Comparison of ENCODE assay signal across 27 mouse cellular contexts in genomic region chr15:97598270-97598669, GRCm38 (mm10).
DNase-seq lines count a peak whose midpoint lies in the region; ATAC-seq and TF ChIP-seq lines count a peak whose summit lies in the region.
"Had no signal": no experiment of that assay in that cellular context is flagged by ENCODE, and none has a peak within 500 bp of the region (broad histone marks: within the 10 kb centered on the region; RNA-seq: fewer than 3 reads in every experiment).

No protein-coding gene starts in this region.

- peak; percentile 17 for DNase-seq in liver, adult 2 months (ENCODE audit: extremely low read depth, low read depth, low spot score)
- DNase-seq in kidney, adult 8-10 months, result peak; percentile 73 to 81
- DNase-seq in kidney, postnatal 14 days, result peak; percentile 79
- no peak for DNase-seq in urinary bladder, postnatal 25 days (ENCODE audit: low spot score)
- DNase-seq: adrenal gland, adult 8-10 months; cerebellum, adult 18-20 months; cerebellum, postnatal 14 days; heart, postnatal 4 days; layer of hippocampus, adult 9-11 months; lung, embryonic 14.5 days; right cerebral cortex, adult 18-20 months; right cerebral cortex, postnatal 4 days; thymus, adult 18-20 months; thymus, postnatal 36 days had no signal

- no peak overlapping the region for H3K27ac ChIP-seq in liver, adult 2 months (replicated peaks; ENCODE audit: insufficient read depth, low read depth, low read length)
- no peak overlapping the region for H3K27ac ChIP-seq in liver, embryonic 12.5 days
- H3K27ac ChIP-seq in midbrain, embryonic 13.5 days, result no peak overlapping the region
- H3K27ac ChIP-seq: forebrain, embryonic 10.5 days; heart, embryonic 10.5 days; hindbrain, postnatal 0 days; limb, embryonic 13.5 days; liver, embryonic 14.5 days; midbrain, embryonic 12.5 days; neural tube, embryonic 12.5 days had no signal

- no peak overlapping the region for H3K4me3 ChIP-seq in liver, adult 2 months (ENCODE audit: insufficient read depth, low read depth, low read length)
- no peak overlapping the region for H3K4me3 ChIP-seq in liver, embryonic 12.5 days
- H3K4me3 ChIP-seq in midbrain, embryonic 13.5 days (replicated peaks), result no peak overlapping the region
- H3K4me3 ChIP-seq: forebrain, embryonic 10.5 days; heart, embryonic 10.5 days; limb, embryonic 13.5 days; midbrain, embryonic 12.5 days; neural tube, embryonic 12.5 days had no signal

- no peaks in the 10 kb centered on the region for H3K79me2 ChIP-seq in liver, adult 2 months (ENCODE audit: control insufficient read depth, insufficient read depth, low read length)

- H3K9ac ChIP-seq in liver, adult 2 months (ENCODE audit: low read depth, low read length), result no peak overlapping the region
- H3K9ac ChIP-seq in liver, embryonic 12.5 days, result no peak overlapping the region
- no peak overlapping the region for H3K9ac ChIP-seq in midbrain, embryonic 13.5 days (replicated peaks)
- H3K9ac ChIP-seq: limb, embryonic 13.5 days; liver, embryonic 14.5 days; lung, embryonic 14.5 days; midbrain, embryonic 12.5 days; neural tube, embryonic 12.5 days had no signal

- no peak for ATAC-seq in liver, embryonic 12.5 days
- no peak for ATAC-seq in midbrain, embryonic 13.5 days
- ATAC-seq in monocyte, adult 5-6 weeks (replicated peaks; ENCODE audit: insufficient number of reproducible peaks, low FRiP score, low TSS enrichment, poor library complexity, severe bottlenecking), result no peak
- ATAC-seq: forebrain, embryonic 16.5 days; hindbrain, postnatal 0 days; intestine, embryonic 16.5 days had no signal

- H3K27me3 ChIP-seq in liver, adult 2 months (ENCODE audit: control insufficient read depth, insufficient read depth, low read length), result no peaks in the 10 kb centered on the region
- 0 out of 2 replicates have a peak, but pooled peaks cover 3% of the 10 kb centered on the region for H3K27me3 ChIP-seq in liver, embryonic 12.5 days (replicated peaks)
- no peaks in the 10 kb centered on the region for H3K27me3 ChIP-seq in midbrain, embryonic 13.5 days
- H3K27me3 ChIP-seq: limb, embryonic 13.5 days; neural tube, embryonic 12.5 days had no signal

- peaks cover 2% of the 10 kb centered on the region; the same call in 1 of the 2 replicates for H3K4me1 ChIP-seq in liver, adult 2 months (ENCODE audit: control insufficient read depth, insufficient read depth, low read length)
- no peaks in the 10 kb centered on the region for H3K4me1 ChIP-seq in liver, embryonic 12.5 days
- H3K4me1 ChIP-seq in midbrain, embryonic 13.5 days (replicated peaks), result peaks cover 21% of the 10 kb centered on the region

- TF ChIP-seq POLR2A in liver, adult 2 months (IDR thresholded peaks at IDR 0.05; ENCODE audit: extremely low read depth, insufficient read depth, low read length), result no peak

- 31% methylated on average over 8 of the region's 8 CpGs for WGBS in liver, adult 2 months
- 74% methylated on average over 8 of the region's 8 CpGs for WGBS in liver, embryonic 12.5 days (ENCODE audit: insufficient replicate concordance)
- 75% methylated on average over 8 of the region's 8 CpGs for WGBS in midbrain, embryonic 13.5 days

- no peak overlapping the region for H3K4me2 ChIP-seq in liver, embryonic 12.5 days
- H3K4me2 ChIP-seq in midbrain, embryonic 13.5 days (replicated peaks), result no peak overlapping the region
- H3K4me2 ChIP-seq: limb, embryonic 13.5 days; lung, embryonic 14.5 days; midbrain, embryonic 12.5 days; neural tube, embryonic 12.5 days had no signal

- TF ChIP-seq CTCF in liver, adult 2 months (IDR thresholded peaks at IDR 0.05; ENCODE audit: low read depth, low read length), result no peak

- no peaks in the 10 kb centered on the region for H3K9me3 ChIP-seq in liver, embryonic 12.5 days (replicated peaks)
- H3K9me3 ChIP-seq in midbrain, embryonic 13.5 days, result no peaks in the 10 kb centered on the region
- H3K9me3 ChIP-seq: forebrain, embryonic 10.5 days; heart, embryonic 10.5 days; limb, embryonic 13.5 days; midbrain, embryonic 12.5 days; neural tube, embryonic 12.5 days had no signal

- no peaks in the 10 kb centered on the region for H3K36me3 ChIP-seq in liver, adult 2 months (ENCODE audit: control insufficient read depth, insufficient read depth, low read length)
- H3K36me3 ChIP-seq in liver, embryonic 12.5 days, result no peaks in the 10 kb centered on the region
- no peaks in the 10 kb centered on the region for H3K36me3 ChIP-seq in midbrain, embryonic 13.5 days
- H3K36me3 ChIP-seq: forebrain, embryonic 10.5 days; G1E; heart, embryonic 10.5 days; limb, embryonic 13.5 days; midbrain, embryonic 12.5 days; neural tube, embryonic 12.5 days had no signal
